Mouse (Mus musculus) lung, postnatal 0 days (tissue): Measurements from ENCODE around the gene Mast4. TPM values are rescaled to one million over a fixed set of nuclear protein-coding genes. Genes with fewer than 3 reads are reported as not detected.

ENCODE experiments used
- ATAC-seq: fragments of 200-750 bp; cut with Nextera tagmentation; 2 replicates; pipeline ENCODE4 v1.8.0; 2017; ENCODE audit warnings: moderate library complexity
- DNase-seq: peaks from one replicate; pipeline ENCODE4 v3.0.0-alpha.2; 2016; ENCODE audit warnings: low spot score
- H3K27ac ChIP-seq: fragments of 300-500 bp; sonication (generic); 2 replicates; pipeline ENCODE4 v1.5.1; 2014; ENCODE audit warnings: antibody characterized with exemption, mild to moderate bottlenecking, low read length, mixed read lengths
- H3K27me3 ChIP-seq: fragments of 300-500 bp; sonication (generic); replicated peaks from 2 replicates; pipeline ENCODE4 v1.6.1; 2014; ENCODE audit warnings: low read length, mixed read lengths; ENCODE audit not compliant: insufficient read depth
- H3K36me3 ChIP-seq: fragments of 300-500 bp; sonication (generic); 2 replicates; pipeline ENCODE4 v1.6.1; 2014; ENCODE audit warnings: low read length, mixed read lengths; ENCODE audit not compliant: insufficient read depth
- H3K4me1 ChIP-seq: fragments of 300-500 bp; sonication (generic); 2 replicates; pipeline ENCODE4 v1.6.1; 2014; ENCODE audit warnings: antibody characterized with exemption, low read depth, low read length, mixed read lengths; ENCODE audit not compliant: insufficient read depth
- H3K4me2 ChIP-seq: fragments of 300-500 bp; sonication (generic); replicated peaks from 2 replicates; pipeline ENCODE4 v1.6.1; 2014; ENCODE audit warnings: low read depth, mild to moderate bottlenecking, low read length, moderate library complexity, mixed read lengths
- H3K4me3 ChIP-seq: fragments of 300-500 bp; sonication (generic); 2 replicates; pipeline ENCODE4 v1.5.1; 2014; ENCODE audit warnings: low read depth, low read length
- H3K9ac ChIP-seq: fragments of 300-500 bp; sonication (generic); replicated peaks from 2 replicates; pipeline ENCODE4 v1.6.1; 2014; ENCODE audit warnings: low read depth, mild to moderate bottlenecking
- H3K9me3 ChIP-seq: fragments of 300-500 bp; sonication (generic); 2 replicates; pipeline ENCODE4 v1.6.1; 2016; ENCODE audit warnings: low read length, mixed read lengths
- CTCF ChIP-seq: IDR thresholded peaks from 2 replicates; pipeline ENCODE4 v1.5.1; 2016; ENCODE audit warnings: antibody characterized with exemption, mild to moderate bottlenecking
- EP300 ChIP-seq: IDR thresholded peaks from 2 replicates; pipeline ENCODE4 v1.6.1; 2016; ENCODE audit warnings: antibody characterized with exemption, mild to moderate bottlenecking, control low read depth
- WGBS: fragments of 180-500 bp; shearing (Covaris S2); extraction: QIAGEN DNeasy Blood & Tissue Kit; methylation state at CpG from one replicate; pipeline ENCODE4 v1.1.7; 2014; 5-methylcytosine and 5-hydroxymethylcytosine counted together
- polyA plus RNA-seq: library from polyadenylated mRNA; unstranded; fragments of >200 nt; fragmentation: Nextera tagmentation; extraction: Ambion mirVana; gene quantifications from 2 replicates; pipeline ENCODE4 v1.2.1, GENCODE M21; 2015

Mast4 gene
- polyA plus RNA-seq, 1 experiment from 2014 or later, result 15.5 TPM

- peak; percentile 58 for ATAC-seq
- H3K9me3 ChIP-seq, result no peaks in the 10 kb centered on the region
- 21% methylated on average over 15 of the region's 15 CpGs for WGBS
- peak; percentile 62 for DNase-seq
- H3K27ac ChIP-seq, result no peak overlapping the region
- H3K9ac ChIP-seq, result 0 out of 2 replicates have a peak overlapping the region, but pooled peaks have one; percentile 13
- H3K4me1 ChIP-seq, result peaks cover 4% of the 10 kb centered on the region; the same call in 1 of the 2 replicates
- H3K4me2 ChIP-seq, result peak overlapping the region; percentile 48
- H3K36me3 ChIP-seq, result no peaks in the 10 kb centered on the region
- peak overlapping the region; percentile 14; the same call in 1 of the 2 replicates for H3K4me3 ChIP-seq
- no peaks in the 10 kb centered on the region for H3K27me3 ChIP-seq
- TF ChIP-seq EP300, result no peak
- TF ChIP-seq CTCF, result peak; percentile 43
These were observed 523.0 kb downstream of the Mast4 start for GRCm38 (mm10) chr13:102811129-102811832.

- TF ChIP-seq EP300, result no peak
- TF ChIP-seq CTCF, result no peak
These were observed 527.6 kb downstream of the Mast4 start for GRCm38 (mm10) chr13:102806652-102807051.

GRCm38 (mm10) chr13:102805190-102805589 lies 529.1 kb downstream of the Mast4 start:
- DNase-seq (no peak), ATAC-seq (no peak)
- TF ChIP-seq CTCF, result no peak
- no peak for TF ChIP-seq EP300
- H3K36me3 ChIP-seq, result no peaks in the 10 kb centered on the region
- no peak overlapping the region for H3K4me2 ChIP-seq
- no peak overlapping the region for H3K27ac ChIP-seq
- no peak overlapping the region for H3K9ac ChIP-seq
- 75% methylated on average over 6 of the region's 6 CpGs for WGBS
- H3K9me3 ChIP-seq, result no peaks in the 10 kb centered on the region
- no peaks in the 10 kb centered on the region for H3K27me3 ChIP-seq
- H3K4me1 ChIP-seq, result no peaks in the 10 kb centered on the region
- no peak overlapping the region for H3K4me3 ChIP-seq

More at GRCm38 (mm10) chr13:102806652-102807051, 527.6 kb downstream of the Mast4 start:
- Histone ChIP-seq H3K4me1 (peaks cover 4% of the 10 kb centered on the region; the same call in 1 of the 2 replicates), H3K9me3 (no peaks in the 10 kb centered on the region), H3K9ac (no peak overlapping the region), H3K36me3 (no peaks in the 10 kb centered on the region), H3K27ac (no peak overlapping the region), H3K4me2 (no peak overlapping the region), H3K27me3 (no peaks in the 10 kb centered on the region), H3K4me3 (no peak overlapping the region)
- ATAC-seq, result no peak
- 82% methylated on average over 3 of the region's 3 CpGs for WGBS
- no peak for DNase-seq

GRCm38 (mm10) chr13:102803206-102803605 lies 531.1 kb downstream of the Mast4 start:
- no peak for DNase-seq
- Histone ChIP-seq H3K9me3 (no peaks in the 10 kb centered on the region), H3K27me3 (no peaks in the 10 kb centered on the region), H3K4me1 (no peaks in the 10 kb centered on the region), H3K27ac (no peak overlapping the region), H3K4me2 (no peak overlapping the region), H3K9ac (no peak overlapping the region), H3K36me3 (no peaks in the 10 kb centered on the region), H3K4me3 (no peak overlapping the region)
- 81% methylated on average over 9 of the region's 9 CpGs for WGBS
- TF ChIP-seq CTCF (no peak), EP300 (no peak)
- ATAC-seq, result no peak

- TF ChIP-seq CTCF (peak; percentile 35), EP300 (no peak)
- no peak overlapping the region for H3K9ac ChIP-seq
- no peaks in the 10 kb centered on the region for H3K27me3 ChIP-seq
- DNase-seq, result no peak
- no peaks in the 10 kb centered on the region for H3K9me3 ChIP-seq
- H3K4me1 ChIP-seq, result no peaks in the 10 kb centered on the region
- 93% methylated on average over 3 of the region's 3 CpGs for WGBS
- no peak for ATAC-seq
- no peak overlapping the region for H3K4me2 ChIP-seq
- no peak overlapping the region for H3K4me3 ChIP-seq
- H3K36me3 ChIP-seq, result peaks cover 6% of the 10 kb centered on the region
- H3K27ac ChIP-seq, result no peak overlapping the region
These were observed 542.1 kb downstream of the Mast4 start for GRCm38 (mm10) chr13:102792157-102792556.

DNA sequence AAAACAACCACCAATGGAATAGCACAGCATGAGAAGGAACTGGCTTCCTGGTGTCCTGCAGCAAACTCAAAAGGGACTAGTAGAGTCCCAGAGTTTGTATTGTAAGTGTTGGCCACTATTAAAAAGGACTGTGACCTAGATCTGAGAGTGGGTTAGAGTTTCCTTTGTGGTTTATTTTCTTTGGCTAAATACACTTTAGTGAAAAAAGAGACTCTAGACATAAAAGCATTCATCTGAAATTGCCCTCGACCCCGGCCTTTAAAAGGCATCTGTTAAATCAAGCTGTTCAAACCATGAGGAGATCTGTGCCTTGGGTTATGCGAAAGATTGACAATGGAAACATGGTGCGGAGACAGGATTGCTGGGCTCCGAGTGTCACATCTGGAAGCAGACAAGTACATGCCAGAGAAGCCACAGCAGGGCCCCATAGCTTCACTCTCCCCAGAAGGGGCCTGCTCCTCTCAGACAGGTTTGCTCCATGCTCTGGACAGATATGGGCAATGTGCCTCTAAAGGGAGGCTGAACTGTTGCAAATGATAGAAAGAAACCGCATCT lies 543.6 kb downstream of the Mast4 start:
- ATAC-seq, result no peak
- Histone ChIP-seq H3K4me2 (no peak overlapping the region), H3K9ac (no peak overlapping the region), H3K36me3 (peaks cover 11% of the 10 kb centered on the region; the same call in 1 of the 2 replicates), H3K4me1 (no peaks in the 10 kb centered on the region), H3K9me3 (no peaks in the 10 kb centered on the region), H3K4me3 (no peak overlapping the region), H3K27me3 (no peaks in the 10 kb centered on the region), H3K27ac (no peak overlapping the region)
- DNase-seq, result no peak
- no peak for TF ChIP-seq EP300
- TF ChIP-seq CTCF, result no peak
- 73% methylated on average over 6 of the region's 6 CpGs for WGBS
